Mouse (Mus musculus) liver, adult (tissue): Measurements from ENCODE around the gene Srebf1.

Experiments used
- GATA4 ChIP-seq: IDR thresholded peaks from 2 replicates; pipeline ENCODE4 v1.6.1; 2014; ENCODE audit warnings: mild to moderate bottlenecking, low read length; ENCODE audit not compliant: insufficient replicate concordance

Gene Srebf1

GRCm38 (mm10) chr11:60221425-60221824 is 956 bp downstream of the Srebf1 start:
- no peak for TF ChIP-seq GATA4

GRCm38 (mm10) chr11:60220291-60220804 is 2.0 kb downstream of the Srebf1 start:
- no peak for TF ChIP-seq GATA4

- no peak for TF ChIP-seq GATA4
Observed at GRCm38 (mm10) chr11:60219609-60220008, 2.8 kb downstream of the Srebf1 start.

GRCm38 (mm10) chr11:60217467-60217866 is 4.9 kb downstream of the Srebf1 start:
- TF ChIP-seq GATA4: no peak

- TF ChIP-seq GATA4: no peak
Observed at GRCm38 (mm10) chr11:60216671-60217070, 5.7 kb downstream of the Srebf1 start.

GRCm38 (mm10) chr11:60213266-60213665 is 9.1 kb downstream of the Srebf1 start:
- no peak for TF ChIP-seq GATA4

- no peak for TF ChIP-seq GATA4
Observed at GRCm38 (mm10) chr11:60211761-60212160, 10.6 kb downstream of the Srebf1 start.

GRCm38 (mm10) chr11:60211152-60211551 is 11.2 kb downstream of the Srebf1 start:
- no peak for TF ChIP-seq GATA4

GRCm38 (mm10) chr11:60210305-60210724 is 12.1 kb downstream of the Srebf1 start:
- TF ChIP-seq GATA4: no peak

- TF ChIP-seq GATA4: no peak
Observed at GRCm38 (mm10) chr11:60209933-60210249, 12.5 kb downstream of the Srebf1 start.

GRCm38 (mm10) chr11:60209217-60209932 is 13.0 kb downstream of the Srebf1 start:
- no peak; the same call in 1 of the 2 replicates for TF ChIP-seq GATA4

- TF ChIP-seq GATA4: no peak
Observed at GRCm38 (mm10) chr11:60208712-60209111, 13.7 kb downstream of the Srebf1 start.

- no peak for TF ChIP-seq GATA4
Observed at GRCm38 (mm10) chr11:60208201-60208600, 14.2 kb downstream of the Srebf1 start.

GRCm38 (mm10) chr11:60206207-60206606 is 16.2 kb downstream of the Srebf1 start:
- TF ChIP-seq GATA4: no peak

- TF ChIP-seq GATA4: no peak
Observed at GRCm38 (mm10) chr11:60205026-60205425, 17.4 kb downstream of the Srebf1 start.

GRCm38 (mm10) chr11:60202710-60203638 is 19.4 kb downstream of the Srebf1 start:
- no peak for TF ChIP-seq GATA4
